In genomic region chr6:146973830-146974229, GRCm38 (mm10) we compare ENCODE assay signal across 21 mouse cellular contexts. TPM values are rescaled to one million over a fixed set of nuclear protein-coding genes. Genes with fewer than 3 reads are reported as not detected.
"Had no signal": no experiment of that assay in that cellular context is flagged by ENCODE, and none has a peak within 500 bp of the region (broad histone marks: within the 10 kb centered on the region; RNA-seq: fewer than 3 reads in every experiment).

No protein-coding gene starts in this region.

- H3K4me3 ChIP-seq: neural tube, embryonic 13.5 days; neural tube, embryonic 15.5 days; stomach, embryonic 15.5 days had no signal

- H3K4me1 ChIP-seq: neural tube, embryonic 13.5 days; neural tube, embryonic 15.5 days had no signal

- H3K4me2 ChIP-seq: neural tube, embryonic 13.5 days; neural tube, embryonic 15.5 days; stomach, embryonic 15.5 days had no signal

- DNase-seq: retina, postnatal 1 day; right cerebral cortex, adult 18-20 months; right cerebral cortex, postnatal 14 days; right cerebral cortex, postnatal 25 days; right cerebral cortex, postnatal 4 days; spleen, adult 18-20 months; thymus, adult 18-20 months; thymus, adult 2 months; thymus, postnatal 14 days; thymus, postnatal 25 days; thymus, postnatal 36 days; thymus, postnatal 4 days had no signal

- H3K27ac ChIP-seq: neural tube, embryonic 13.5 days; neural tube, embryonic 15.5 days; stomach, embryonic 15.5 days had no signal

- H3K9me3 ChIP-seq: neural tube, embryonic 13.5 days; neural tube, embryonic 15.5 days; stomach, embryonic 15.5 days had no signal

- H3K9ac ChIP-seq: neural tube, embryonic 13.5 days; neural tube, embryonic 15.5 days; stomach, embryonic 15.5 days had no signal

- H3K36me3 ChIP-seq: neural tube, embryonic 13.5 days; neural tube, embryonic 15.5 days; stomach, embryonic 15.5 days had no signal

- H3K27me3 ChIP-seq: neural tube, embryonic 13.5 days; neural tube, embryonic 15.5 days; stomach, embryonic 15.5 days had no signal

RNA-seq across cellular contexts. Expression of gene 1700034J05Rik, which starts 19.6 kb away (rescaled TPM):
- total RNA-seq: neutrophil, adult 5-6 weeks had no signal
- polyA plus RNA-seq: neural tube, embryonic 13.5 days; neural tube, embryonic 15.5 days; small intestine, adult 2 months; spleen, adult 2 months; stomach, postnatal 0 days; thymus, adult 2 months; thymus, postnatal 0 days; urinary bladder, adult 2 months had no signal
